Mouse (Mus musculus): ENCODE measurements around the gene Ptprk. TPM values are rescaled to one million over a fixed set of nuclear protein-coding genes. Genes with fewer than 3 reads are reported as not detected.

The Ptprk gene
- polyA plus RNA-seq, 1 experiment, result 28.8 TPM

DNA sequence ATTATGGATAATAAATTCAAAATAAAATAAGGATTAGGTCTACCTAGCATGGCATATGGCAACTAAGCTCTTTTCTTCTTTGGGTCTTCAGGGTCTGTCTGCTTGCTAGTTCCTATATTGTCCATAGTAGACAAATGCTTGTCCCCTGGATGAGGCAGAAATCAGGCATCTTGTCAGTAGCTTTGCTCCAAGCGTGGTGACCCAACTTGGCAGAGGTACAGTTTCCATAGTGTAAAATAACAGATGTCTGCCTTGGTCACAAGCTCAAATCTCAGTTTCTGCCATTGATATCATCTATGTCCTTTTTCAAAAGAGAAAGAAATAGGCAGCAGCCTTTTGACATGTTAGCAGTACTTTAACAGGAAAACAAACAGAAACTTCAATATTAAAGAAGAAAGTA, 416.4 kb downstream of the Ptprk start:
- Histone ChIP-seq H3K79me2 (ENCODE audit: control insufficient read depth, insufficient read depth) (no peaks in the 10 kb centered on the region), H3K27me3 (ENCODE audit: control insufficient read depth, insufficient read depth, insufficient read length) (no peaks in the 10 kb centered on the region), H3K36me3 (ENCODE audit: control insufficient read depth, insufficient read depth) (no peaks in the 10 kb centered on the region), H3K4me2 (ENCODE audit: low read depth) (no peak overlapping the region), H3K4me3 (no peak overlapping the region), H3ac (ENCODE audit: control insufficient read depth, insufficient read length) (no peak overlapping the region)
- TF ChIP-seq POLR2A (IDR thresholded peaks at IDR 0.05; ENCODE audit: insufficient read length, low read depth) (no peak), TCF3 (IDR thresholded peaks at IDR 0.05; ENCODE audit: insufficient read length, low read depth) (no peak), MYOG (IDR thresholded peaks at IDR 0.05; ENCODE audit: control insufficient read depth in 1 of 3, insufficient read depth in 1 of 3, insufficient read length in 2 of 3, low read depth in 2 of 3) (no peak), MAX (IDR thresholded peaks at IDR 0.05; ENCODE audit: low read depth) (no peak), MYOD1 (IDR thresholded peaks at IDR 0.05; ENCODE audit: control insufficient read depth in 1 of 3, insufficient read length in 2 of 3, low read depth in 2 of 3) (no peak), TCF12 (IDR thresholded peaks at IDR 0.05; ENCODE audit: insufficient read depth, poor library complexity, severe bottlenecking) (no peak), SRF (IDR thresholded peaks at IDR 0.05; ENCODE audit: control insufficient read depth, insufficient read length, low read depth) (no peak), POLR2AphosphoS2 (IDR thresholded peaks at IDR 0.05; ENCODE audit: insufficient read length, low read depth) (no peak), E2F4 (IDR thresholded peaks at IDR 0.05; ENCODE audit: insufficient read depth) (no peak), REST (IDR thresholded peaks at IDR 0.05; ENCODE audit: insufficient read depth, insufficient read length) (no peak), USF1 (IDR thresholded peaks at IDR 0.05; ENCODE audit: low read depth) (no peak), CEBPB (IDR thresholded peaks at IDR 0.05; ENCODE audit: insufficient read depth, poor library complexity, severe bottlenecking) (no peak)

DNA sequence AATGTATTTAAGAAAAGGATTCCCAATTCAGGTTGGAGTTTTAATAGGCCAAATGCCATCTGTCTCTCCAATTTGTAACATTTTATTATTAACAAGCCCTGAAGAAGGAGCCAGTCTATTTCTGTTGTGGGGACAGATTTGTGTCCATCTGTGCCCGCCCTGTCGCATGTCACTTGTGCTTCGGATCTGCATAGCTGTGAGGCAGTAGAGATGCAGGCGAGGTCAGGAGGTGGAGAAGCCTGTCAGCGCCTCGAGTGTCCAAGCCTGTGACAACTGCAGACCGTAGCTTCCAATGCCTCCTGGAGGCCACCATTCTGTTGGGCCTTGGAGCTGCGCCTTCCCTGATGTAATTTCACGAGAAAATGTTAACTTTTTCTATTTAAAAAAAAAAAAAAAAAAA, 417.6 kb downstream of the Ptprk start:
- Histone ChIP-seq H3K36me3 (ENCODE audit: control insufficient read depth, insufficient read depth) (no peaks in the 10 kb centered on the region), H3K4me2 (ENCODE audit: low read depth) (no peak overlapping the region), H3ac (ENCODE audit: control insufficient read depth, insufficient read length) (no peak overlapping the region), H3K27me3 (ENCODE audit: control insufficient read depth, insufficient read depth, insufficient read length) (no peaks in the 10 kb centered on the region), H3K4me3 (no peak overlapping the region), H3K79me2 (ENCODE audit: control insufficient read depth, insufficient read depth) (no peaks in the 10 kb centered on the region)
- TF ChIP-seq MYOG (IDR thresholded peaks at IDR 0.05; ENCODE audit: control insufficient read depth in 1 of 3, insufficient read depth in 1 of 3, insufficient read length in 2 of 3, low read depth in 2 of 3) (peak in 1 of 3 experiments; percentile 29), TCF3 (IDR thresholded peaks at IDR 0.05; ENCODE audit: insufficient read length, low read depth) (no peak)

GRCm38 (mm10) chr10:28492870-28493269, 418.2 kb downstream of the Ptprk start:
- Histone ChIP-seq H3K36me3 (ENCODE audit: control insufficient read depth, insufficient read depth) (no peaks in the 10 kb centered on the region), H3K4me2 (ENCODE audit: low read depth) (no peak overlapping the region), H3ac (ENCODE audit: control insufficient read depth, insufficient read length) (no peak overlapping the region), H3K27me3 (ENCODE audit: control insufficient read depth, insufficient read depth, insufficient read length) (no peaks in the 10 kb centered on the region), H3K79me2 (ENCODE audit: control insufficient read depth, insufficient read depth) (no peaks in the 10 kb centered on the region), H3K4me3 (no peak overlapping the region)
- TF ChIP-seq SRF (IDR thresholded peaks at IDR 0.05; ENCODE audit: control insufficient read depth, insufficient read length, low read depth) (no peak), E2F4 (IDR thresholded peaks at IDR 0.05; ENCODE audit: insufficient read depth) (no peak), REST (IDR thresholded peaks at IDR 0.05; ENCODE audit: insufficient read depth, insufficient read length) (no peak), POLR2AphosphoS2 (IDR thresholded peaks at IDR 0.05; ENCODE audit: insufficient read length, low read depth) (no peak), TCF12 (IDR thresholded peaks at IDR 0.05; ENCODE audit: insufficient read depth, poor library complexity, severe bottlenecking) (no peak), MYOD1 (IDR thresholded peaks at IDR 0.05; ENCODE audit: control insufficient read depth in 1 of 3, insufficient read length in 2 of 3, low read depth in 2 of 3) (no peak), TCF3 (IDR thresholded peaks at IDR 0.05; ENCODE audit: insufficient read length, low read depth) (no peak), CEBPB (IDR thresholded peaks at IDR 0.05; ENCODE audit: insufficient read depth, poor library complexity, severe bottlenecking) (no peak), POLR2A (IDR thresholded peaks at IDR 0.05; ENCODE audit: insufficient read length, low read depth) (no peak), USF1 (IDR thresholded peaks at IDR 0.05; ENCODE audit: low read depth) (no peak), MYOG (IDR thresholded peaks at IDR 0.05; ENCODE audit: control insufficient read depth in 1 of 3, insufficient read depth in 1 of 3, insufficient read length in 2 of 3, low read depth in 2 of 3) (no peak), MAX (IDR thresholded peaks at IDR 0.05; ENCODE audit: low read depth) (no peak)

DNA sequence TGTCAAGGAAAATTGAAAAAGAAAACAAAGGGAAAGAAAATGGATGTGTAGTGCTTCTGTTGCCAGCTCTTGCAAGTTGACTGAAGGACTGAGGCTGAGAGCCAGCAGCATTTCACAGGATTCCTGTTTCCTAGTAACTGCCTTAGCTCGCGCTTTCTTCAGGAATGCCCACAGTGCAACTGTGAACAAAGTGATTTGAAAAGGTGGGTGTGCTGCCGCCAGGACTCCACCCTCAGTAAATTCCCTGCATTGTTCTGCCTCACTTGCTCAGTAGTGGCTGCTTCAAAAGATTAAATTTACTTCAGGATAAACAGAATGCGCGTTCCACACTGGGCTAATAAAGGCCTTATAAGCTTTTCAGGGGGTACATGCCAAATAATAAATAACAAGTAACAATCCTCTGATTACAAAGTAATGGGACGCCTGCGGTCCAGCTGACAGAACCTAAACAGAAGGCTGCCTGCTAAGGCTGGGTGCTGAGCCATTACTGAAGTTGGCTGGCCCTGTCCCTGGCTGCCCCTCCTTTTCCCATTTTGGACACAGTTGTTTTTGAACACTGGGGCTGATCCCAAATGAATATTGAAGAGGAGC, 418.7 kb downstream of the Ptprk start:
- no peak overlapping the region for H3ac ChIP-seq (ENCODE audit: control insufficient read depth, insufficient read length)
- H3K27me3 ChIP-seq (ENCODE audit: control insufficient read depth, insufficient read depth, insufficient read length), result no peaks in the 10 kb centered on the region
- TF ChIP-seq USF1 (IDR thresholded peaks at IDR 0.05; ENCODE audit: low read depth), result no peak
- no peak overlapping the region for H3K4me3 ChIP-seq
- H3K4me2 ChIP-seq (ENCODE audit: low read depth), result no peak overlapping the region
- H3K36me3 ChIP-seq (ENCODE audit: control insufficient read depth, insufficient read depth), result no peaks in the 10 kb centered on the region
- H3K79me2 ChIP-seq (ENCODE audit: control insufficient read depth, insufficient read depth), result no peaks in the 10 kb centered on the region

DNA sequence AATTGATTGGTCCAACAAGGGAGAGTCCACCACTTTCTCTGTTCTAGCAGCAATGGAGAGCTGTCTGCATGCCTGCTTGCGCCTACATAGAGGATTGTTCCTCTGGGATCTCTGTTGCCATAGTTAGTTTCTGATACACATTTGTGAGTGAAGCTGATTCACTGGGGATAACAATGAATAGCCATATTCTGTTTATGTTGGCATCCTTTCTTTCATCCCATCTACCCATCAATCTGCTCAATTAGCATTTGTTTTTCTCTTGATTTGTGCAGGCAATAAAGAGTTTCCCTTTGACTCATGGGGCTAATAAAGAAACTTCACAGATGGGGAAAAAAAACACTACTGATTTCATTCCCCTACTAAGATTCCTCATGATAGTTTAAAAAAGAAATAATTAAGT, 423.2 kb downstream of the Ptprk start:
- Histone ChIP-seq H3K36me3 (ENCODE audit: control insufficient read depth, insufficient read depth) (no peaks in the 10 kb centered on the region), H3K27me3 (ENCODE audit: control insufficient read depth, insufficient read depth, insufficient read length) (no peaks in the 10 kb centered on the region), H3K4me2 (ENCODE audit: low read depth) (no peak overlapping the region), H3K4me3 (no peak overlapping the region), H3K79me2 (ENCODE audit: control insufficient read depth, insufficient read depth) (no peaks in the 10 kb centered on the region), H3ac (ENCODE audit: control insufficient read depth, insufficient read length) (no peak overlapping the region)
- TF ChIP-seq REST (IDR thresholded peaks at IDR 0.05; ENCODE audit: insufficient read depth, insufficient read length) (no peak), USF1 (IDR thresholded peaks at IDR 0.05; ENCODE audit: low read depth) (no peak), MYOG (IDR thresholded peaks at IDR 0.05; ENCODE audit: control insufficient read depth in 1 of 3, insufficient read depth in 1 of 3, insufficient read length in 2 of 3, low read depth in 2 of 3) (no peak), MYOD1 (IDR thresholded peaks at IDR 0.05; ENCODE audit: control insufficient read depth in 1 of 3, insufficient read length in 2 of 3, low read depth in 2 of 3) (no peak), POLR2A (IDR thresholded peaks at IDR 0.05; ENCODE audit: insufficient read length, low read depth) (no peak), TCF12 (IDR thresholded peaks at IDR 0.05; ENCODE audit: insufficient read depth, poor library complexity, severe bottlenecking) (no peak), CEBPB (IDR thresholded peaks at IDR 0.05; ENCODE audit: insufficient read depth, poor library complexity, severe bottlenecking) (no peak), TCF3 (IDR thresholded peaks at IDR 0.05; ENCODE audit: insufficient read length, low read depth) (no peak), MAX (IDR thresholded peaks at IDR 0.05; ENCODE audit: low read depth) (no peak), SRF (IDR thresholded peaks at IDR 0.05; ENCODE audit: control insufficient read depth, insufficient read length, low read depth) (no peak), POLR2AphosphoS2 (IDR thresholded peaks at IDR 0.05; ENCODE audit: insufficient read length, low read depth) (no peak), E2F4 (IDR thresholded peaks at IDR 0.05; ENCODE audit: insufficient read depth) (no peak)

Measured in myocyte (in vitro differentiated cells).